Mouse (Mus musculus) liver, embryonic 11.5 days (tissue): ENCODE results near the gene Nkx2-3. TPM values are rescaled to one million over a fixed set of nuclear protein-coding genes. Genes with fewer than 3 reads are reported as not detected.

Experiments
- ATAC-seq: fragments of 200-750 bp; cut with Nextera tagmentation; replicated peaks from 2 replicates; pipeline ENCODE4 v1.8.0; 2017; ENCODE audit warnings: moderate number of reproducible peaks, mild to moderate bottlenecking, moderate TSS enrichment, moderate library complexity; ENCODE audit not compliant: low FRiP score
- DNase-seq: peaks from one replicate; pipeline ENCODE4 v3.0.0-alpha.2; 2017; ENCODE audit warnings: low spot score
- H3K27ac ChIP-seq: fragments of 300-500 bp; sonication (generic); 2 replicates; pipeline ENCODE4 v1.5.1; 2014; ENCODE audit warnings: mild to moderate bottlenecking, low read depth, low read length, control low read depth
- H3K27me3 ChIP-seq: fragments of 300-500 bp; sonication (generic); replicated peaks from 2 replicates; pipeline ENCODE4 v1.6.1; 2014; ENCODE audit warnings: low read length, mixed read lengths; ENCODE audit not compliant: control insufficient read depth, insufficient read depth
- H3K36me3 ChIP-seq: fragments of 300-500 bp; sonication (generic); 2 replicates; pipeline ENCODE4 v1.6.1; 2014; ENCODE audit warnings: mild to moderate bottlenecking, low read length, moderate library complexity, mixed read lengths; ENCODE audit not compliant: control insufficient read depth, insufficient read depth
- H3K4me1 ChIP-seq: fragments of 300-500 bp; sonication (generic); replicated peaks from 2 replicates; pipeline ENCODE4 v1.6.1; 2014; ENCODE audit warnings: low read length, mixed read lengths; ENCODE audit not compliant: control insufficient read depth, insufficient read depth
- H3K4me2 ChIP-seq: fragments of 300-500 bp; sonication (generic); 2 replicates; pipeline ENCODE4 v1.6.1; 2014; ENCODE audit warnings: mild to moderate bottlenecking, control low read depth, moderate library complexity
- H3K4me3 ChIP-seq: fragments of 300-500 bp; sonication (generic); 2 replicates; pipeline ENCODE4 v1.5.1; 2014; ENCODE audit warnings: low read depth, low read length, control low read depth
- H3K9ac ChIP-seq: fragments of 300-500 bp; sonication (generic); 2 replicates; pipeline ENCODE4 v1.6.1; 2014; ENCODE audit warnings: low read depth, low read length, control low read depth
- H3K9me3 ChIP-seq: fragments of 300-500 bp; sonication (generic); 2 replicates; pipeline ENCODE4 v1.6.1; 2016; ENCODE audit warnings: low read length, inconsistent platforms, mixed read lengths; ENCODE audit not compliant: control insufficient read depth
- WGBS: fragments of 180-500 bp; shearing (Covaris S2); extraction: QIAGEN DNeasy Blood & Tissue Kit; methylation state at CpG from one replicate; pipeline ENCODE4 v1.1.7; 2014; 5-methylcytosine and 5-hydroxymethylcytosine counted together
- polyA plus RNA-seq: library from polyadenylated mRNA; unstranded; fragments of >200 nt; fragmentation: Nextera tagmentation; extraction: Ambion mirVana; gene quantifications from 2 replicates; pipeline ENCODE4 v1.2.1, GENCODE M21; 2014

Gene Nkx2-3
- polyA plus RNA-seq, 1 experiment from 2014 or later, result 1.2 TPM

DNA sequence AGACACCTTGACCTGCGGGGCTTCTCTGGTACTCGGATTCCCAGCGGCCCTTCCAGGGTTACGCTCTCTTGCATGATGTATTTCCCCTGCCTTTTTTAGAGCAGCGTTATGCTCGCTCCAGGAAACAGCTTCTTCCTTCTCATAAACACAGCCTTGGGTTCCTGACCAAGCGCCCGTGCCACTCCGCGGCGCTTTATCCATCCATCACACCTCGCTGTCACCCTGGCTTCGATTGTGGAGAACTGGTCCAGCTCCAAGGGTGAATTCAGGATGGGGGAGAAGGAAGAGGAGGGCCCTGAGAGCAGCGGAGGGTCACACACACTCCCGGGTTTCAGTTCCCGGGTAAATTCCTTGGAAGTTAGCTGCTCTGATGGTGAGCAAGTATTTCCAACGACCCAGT lies 28.5 kb upstream of the Nkx2-3 start:
- Histone ChIP-seq H3K27me3 (peaks cover 59% of the 10 kb centered on the region), H3K4me3 (no peak overlapping the region), H3K4me1 (no peaks in the 10 kb centered on the region), H3K9me3 (no peaks in the 10 kb centered on the region), H3K4me2 (no peak overlapping the region), H3K36me3 (no peaks in the 10 kb centered on the region), H3K27ac (no peak overlapping the region), H3K9ac (no peak overlapping the region)
- DNase-seq (no peak), ATAC-seq (no peak)
- WGBS, result 3% methylated on average over 17 of the region's 17 CpGs

DNA sequence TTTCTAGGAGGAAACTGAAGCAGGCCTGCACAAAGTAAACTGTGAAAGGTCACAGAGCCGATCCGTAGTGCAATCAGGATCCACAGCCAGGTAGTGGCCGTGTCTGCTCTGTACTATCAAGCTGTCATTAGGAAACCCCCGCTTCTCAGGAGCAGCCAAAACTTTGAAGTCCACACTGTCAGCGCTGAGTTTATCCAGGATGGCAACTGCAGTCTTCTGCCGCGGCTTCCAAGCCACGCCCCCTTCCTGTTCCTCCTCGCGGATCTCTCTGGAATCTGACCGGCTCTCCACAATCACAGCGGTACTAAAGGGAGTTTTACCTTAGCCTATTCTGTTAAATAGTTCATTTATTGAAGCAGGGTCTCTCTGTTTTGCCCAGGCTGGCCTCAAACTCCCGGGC lies 27.3 kb upstream of the Nkx2-3 start:
- H3K9ac ChIP-seq, result no peak overlapping the region
- no peak overlapping the region for H3K4me3 ChIP-seq
- no peak for ATAC-seq
- no peaks in the 10 kb centered on the region for H3K4me1 ChIP-seq
- H3K9me3 ChIP-seq, result no peaks in the 10 kb centered on the region
- no peak overlapping the region for H3K27ac ChIP-seq
- no peak for DNase-seq
- H3K27me3 ChIP-seq, result peaks cover 59% of the 10 kb centered on the region
- H3K4me2 ChIP-seq, result peak overlapping the region; percentile 38
- H3K36me3 ChIP-seq, result no peaks in the 10 kb centered on the region
- 3% methylated on average over 13 of the region's 13 CpGs for WGBS

DNA sequence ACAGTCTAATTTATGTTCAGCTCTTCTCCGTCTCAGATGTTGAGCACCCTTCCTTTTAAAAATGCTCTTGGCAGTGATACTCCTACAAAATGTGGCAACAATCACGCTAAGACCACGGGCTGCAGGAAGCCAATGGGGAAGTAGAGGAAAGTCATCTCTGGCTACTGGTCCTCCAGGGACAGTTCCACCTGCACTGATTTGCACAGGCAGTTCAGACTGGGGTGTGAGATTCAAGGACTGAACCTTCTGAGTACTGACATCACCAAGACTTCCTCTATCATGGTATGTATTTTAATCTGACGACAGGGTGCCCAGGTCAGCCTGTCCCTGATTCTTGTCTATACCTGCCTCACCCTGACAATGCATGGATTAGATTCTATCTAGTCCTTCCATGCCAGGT lies 20.1 kb upstream of the Nkx2-3 start:
- no peak overlapping the region for H3K9ac ChIP-seq
- no peaks in the 10 kb centered on the region for H3K36me3 ChIP-seq
- WGBS, result 56% methylated on average over 4 of the region's 4 CpGs
- no peak overlapping the region for H3K27ac ChIP-seq
- no peak overlapping the region for H3K4me2 ChIP-seq
- no peak overlapping the region for H3K4me3 ChIP-seq
- peaks cover 59% of the 10 kb centered on the region for H3K27me3 ChIP-seq
- no peaks in the 10 kb centered on the region for H3K4me1 ChIP-seq
- ATAC-seq (no peak), DNase-seq (no peak)
- H3K9me3 ChIP-seq, result no peaks in the 10 kb centered on the region

DNA sequence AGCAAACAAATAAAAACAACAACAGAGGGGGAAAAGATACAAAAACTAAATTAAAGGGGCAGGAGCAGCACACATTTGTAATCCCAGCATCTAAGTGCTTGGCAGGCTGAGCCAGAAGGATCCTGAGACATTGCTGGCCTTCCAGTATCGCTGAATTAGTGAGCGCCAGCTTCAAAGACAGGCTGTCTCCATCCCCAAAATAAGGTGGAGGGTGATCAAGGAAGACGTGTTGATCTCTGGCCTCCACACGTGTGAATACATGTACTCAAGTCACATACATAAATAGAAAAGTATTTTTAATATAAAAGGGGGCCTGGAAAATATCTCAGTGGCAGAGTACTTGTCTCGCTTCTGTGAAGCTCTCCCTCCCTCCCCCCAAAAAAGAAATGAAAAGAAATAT lies 15.1 kb upstream of the Nkx2-3 start:
- DNase-seq, result no peak
- Histone ChIP-seq H3K9me3 (no peaks in the 10 kb centered on the region), H3K9ac (no peak overlapping the region), H3K27ac (no peak overlapping the region), H3K4me2 (no peak overlapping the region), H3K4me3 (no peak overlapping the region), H3K36me3 (no peaks in the 10 kb centered on the region), H3K27me3 (peaks cover 92% of the 10 kb centered on the region), H3K4me1 (no peaks in the 10 kb centered on the region; the same call in 1 of the 2 replicates)
- no peak for ATAC-seq
- WGBS, result 39% methylated on average over 5 of the region's 5 CpGs

DNA sequence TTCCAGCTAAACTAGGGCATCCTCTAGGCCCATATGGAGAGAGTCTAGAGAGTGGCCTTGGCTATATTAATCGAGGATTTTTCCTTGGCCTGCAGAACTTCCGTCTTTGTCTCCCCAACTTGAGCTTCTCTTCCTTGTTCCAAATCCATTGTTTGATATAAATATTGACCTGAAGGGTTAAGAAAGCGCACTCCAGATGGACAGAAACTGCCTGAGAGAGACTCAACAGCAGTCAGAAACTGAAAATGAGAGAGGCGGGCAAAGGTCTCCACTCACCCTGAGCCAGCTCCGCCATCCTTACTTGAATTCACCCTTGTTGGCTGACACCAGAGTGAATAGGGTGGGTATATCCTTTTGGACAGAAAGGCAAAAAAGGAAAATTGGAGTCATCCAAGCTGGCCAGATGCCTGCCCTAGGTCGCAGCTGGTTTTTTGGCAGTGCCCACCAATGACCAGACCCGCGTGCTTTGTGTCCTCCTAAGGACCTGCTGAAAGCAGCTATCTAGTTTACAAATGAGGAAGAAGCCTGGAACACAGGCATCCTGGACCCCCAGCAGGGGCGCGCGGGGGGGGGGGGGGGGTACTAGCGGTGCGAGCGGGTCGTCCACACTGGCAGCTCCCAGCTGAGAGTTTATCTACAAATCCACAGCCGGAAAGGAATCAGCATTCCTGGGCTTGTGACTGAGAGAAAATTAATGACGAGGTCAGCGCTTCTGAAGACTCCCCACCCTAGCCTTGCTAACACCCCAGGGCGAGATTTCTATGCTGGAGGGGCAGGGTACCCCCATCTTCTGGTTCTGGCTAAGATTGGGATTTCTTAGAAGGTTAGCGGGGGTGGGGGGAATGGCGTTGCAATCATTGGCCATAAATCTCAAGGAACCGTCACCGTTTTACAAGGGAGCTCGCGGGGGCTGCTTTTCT lies 13.1 kb upstream of the Nkx2-3 start:
- Histone ChIP-seq H3K4me1 (no peaks in the 10 kb centered on the region; the same call in 1 of the 2 replicates), H3K27me3 (peaks cover 94% of the 10 kb centered on the region), H3K36me3 (no peaks in the 10 kb centered on the region), H3K4me2 (peak overlapping the region; percentile 44), H3K4me3 (0 out of 2 replicates have a peak overlapping the region, but pooled peaks have one; percentile 7), H3K9ac (no peak overlapping the region), H3K9me3 (no peaks in the 10 kb centered on the region), H3K27ac (no peak overlapping the region)
- DNase-seq (peak; percentile 36), ATAC-seq (no peak)
- WGBS, result 7% methylated on average over 22 of the region's 25 CpGs

DNA sequence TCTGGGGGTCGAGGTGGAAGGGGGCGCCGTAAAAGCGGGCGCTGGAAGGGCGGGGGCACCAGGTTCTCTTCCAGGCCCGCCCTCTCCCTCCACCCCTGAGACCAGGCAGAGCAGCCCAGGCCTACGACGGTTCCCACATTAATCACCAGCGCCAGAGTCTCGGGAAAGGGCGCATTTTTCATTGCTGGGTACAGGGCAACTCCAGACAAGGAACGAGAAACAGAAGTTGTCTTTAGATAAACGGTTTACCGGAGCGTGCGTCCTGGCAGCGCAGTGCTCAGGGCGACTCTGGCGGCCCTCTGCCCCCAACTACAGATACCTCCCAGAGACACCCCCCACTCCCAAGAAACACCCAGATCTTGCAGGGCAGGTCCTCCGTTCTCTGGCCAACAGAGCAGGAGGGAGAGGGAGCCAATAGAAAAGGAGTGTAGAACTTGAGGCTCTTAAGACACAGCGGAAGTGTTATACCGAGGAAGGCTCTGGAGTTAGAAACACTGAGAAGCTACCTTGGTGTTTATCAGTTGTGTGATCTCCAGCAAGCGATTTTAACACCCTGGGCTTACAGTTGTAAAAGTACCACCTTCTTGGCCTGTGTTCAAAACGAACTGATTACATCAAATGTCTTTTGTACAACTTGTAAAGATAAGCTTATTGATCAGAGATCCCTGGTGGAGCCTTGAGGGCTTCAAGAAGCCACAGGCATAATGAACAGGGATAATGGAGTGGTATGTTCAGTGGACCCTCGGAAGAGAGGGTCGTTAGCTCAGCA lies 12.2 kb upstream of the Nkx2-3 start:
- Histone ChIP-seq H3K4me2 (peak overlapping the region; percentile 44), H3K9me3 (no peaks in the 10 kb centered on the region), H3K36me3 (no peaks in the 10 kb centered on the region), H3K27ac (no peak overlapping the region), H3K4me3 (peak overlapping the region; percentile 7; the same call in 1 of the 2 replicates), H3K9ac (no peak overlapping the region), H3K4me1 (no peaks in the 10 kb centered on the region; the same call in 1 of the 2 replicates), H3K27me3 (peaks cover 99% of the 10 kb centered on the region)
- DNase-seq, result peak; percentile 39
- ATAC-seq, result peak; percentile 43; the same call in 1 of the 2 replicates
- WGBS, result under 1% methylated on average over 27 of the region's 27 CpGs

DNA sequence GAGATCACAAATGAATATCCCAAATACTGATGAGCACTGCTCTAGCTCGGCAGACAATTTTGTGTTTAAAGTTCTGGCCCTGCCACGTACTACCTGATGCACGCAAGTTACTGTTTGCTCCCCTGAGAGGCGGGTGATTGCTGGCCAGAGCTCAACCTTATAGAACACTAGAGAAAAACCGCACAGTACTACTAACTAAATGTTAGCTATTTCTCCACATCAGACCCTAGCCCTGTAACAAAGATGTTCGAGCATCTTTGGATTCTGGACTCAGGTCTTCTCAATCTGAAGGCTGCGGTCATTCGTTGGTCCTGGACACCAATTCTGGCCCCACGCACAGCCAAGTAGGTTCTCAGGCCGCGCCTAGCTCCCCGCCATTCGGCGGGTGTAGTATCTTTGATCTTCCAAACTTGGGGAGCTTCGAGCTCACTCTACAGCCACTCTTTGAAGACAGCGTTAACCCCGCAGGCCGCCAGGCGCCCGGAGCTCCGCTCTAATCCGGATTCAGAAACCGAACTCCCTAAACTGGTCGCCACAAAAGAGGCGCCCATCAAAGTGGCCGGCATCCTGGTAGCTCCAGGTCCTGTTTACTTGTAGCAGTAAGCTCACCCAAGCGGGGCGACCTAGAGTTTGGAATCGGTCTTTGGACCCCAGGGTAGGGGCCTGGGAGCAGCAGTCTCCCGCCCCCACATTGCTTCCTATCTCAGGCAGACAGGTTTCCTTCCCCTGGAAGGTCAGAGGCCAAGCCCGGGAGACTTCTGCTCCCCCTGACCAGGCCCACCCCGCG lies 11.4 kb upstream of the Nkx2-3 start:
- DNase-seq (peak; percentile 45), ATAC-seq (no peak)
- Histone ChIP-seq H3K9me3 (no peaks in the 10 kb centered on the region), H3K27me3 (peaks cover 99% of the 10 kb centered on the region), H3K27ac (no peak overlapping the region), H3K36me3 (no peaks in the 10 kb centered on the region), H3K9ac (no peak overlapping the region), H3K4me1 (no peaks in the 10 kb centered on the region; the same call in 1 of the 2 replicates), H3K4me3 (no peak overlapping the region), H3K4me2 (no peak overlapping the region)
- 4% methylated on average over 33 of the region's 33 CpGs for WGBS

DNA sequence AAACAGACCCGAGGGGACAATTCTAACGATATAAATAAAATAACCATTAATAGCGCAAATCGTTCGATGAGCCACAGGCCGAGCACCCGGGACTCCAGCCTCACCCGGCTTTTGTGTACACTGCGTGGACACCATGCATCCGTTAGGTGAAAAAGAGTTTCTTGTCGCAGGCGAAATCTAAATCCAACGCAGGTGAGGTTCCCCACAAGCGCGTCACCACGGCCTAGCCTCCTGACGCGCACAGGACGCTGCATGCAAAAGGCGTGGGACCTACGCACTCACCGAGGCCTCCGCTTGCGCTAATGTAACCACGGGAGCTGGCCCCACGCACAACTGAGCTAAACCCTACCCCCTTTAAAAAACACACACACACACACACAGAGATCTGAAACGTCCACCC lies 10.7 kb upstream of the Nkx2-3 start:
- Histone ChIP-seq H3K4me1 (no peaks in the 10 kb centered on the region; the same call in 1 of the 2 replicates), H3K27ac (no peak overlapping the region), H3K9ac (no peak overlapping the region), H3K9me3 (no peaks in the 10 kb centered on the region), H3K36me3 (no peaks in the 10 kb centered on the region), H3K27me3 (peaks cover 99% of the 10 kb centered on the region), H3K4me3 (no peak overlapping the region), H3K4me2 (no peak overlapping the region)
- WGBS, result 4% methylated on average over 27 of the region's 27 CpGs
- ATAC-seq (no peak), DNase-seq (peak; percentile 34)
